12 mouse cellular contexts compared by ENCODE assay signal in the genomic region with DNA sequence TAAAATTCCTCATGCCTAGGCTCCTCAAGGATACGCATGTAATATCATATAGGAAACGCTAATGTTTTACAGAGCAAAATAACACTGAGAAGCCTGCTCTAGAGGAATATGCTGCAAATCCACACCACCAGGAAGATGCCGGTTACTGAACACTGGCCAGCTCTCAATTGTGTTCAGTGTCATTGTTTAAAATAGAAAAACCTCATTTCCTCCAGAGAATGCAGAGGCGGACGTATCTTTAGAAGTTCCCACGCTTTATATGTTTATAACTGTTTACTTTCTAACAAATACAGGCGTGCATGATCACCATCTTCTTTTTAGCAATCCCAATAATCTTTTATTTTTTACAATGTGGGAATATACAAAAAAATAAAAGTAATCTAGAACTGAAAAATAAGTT. TPM values are rescaled to one million over a fixed set of nuclear protein-coding genes. Genes with fewer than 3 reads are reported as not detected.
"Had no signal": no experiment of that assay in that cellular context is flagged by ENCODE, and none has a peak within 500 bp of the region (broad histone marks: within the 10 kb centered on the region; RNA-seq: fewer than 3 reads in every experiment).

No protein-coding gene starts in this region.

- H3K4me3 ChIP-seq: intestine, embryonic 15.5 days; kidney, embryonic 15.5 days; layer of hippocampus, adult 2 months; limb, embryonic 13.5 days; midbrain, embryonic 13.5 days had no signal

- DNase-seq: kidney, adult 18-20 months; kidney, postnatal 4 days; left cerebral cortex, postnatal 4 days; right cerebral cortex, postnatal 25 days; thymus, postnatal 4 days had no signal

- H3K27ac ChIP-seq: intestine, embryonic 15.5 days; kidney, embryonic 15.5 days; layer of hippocampus, adult 2 months; limb, embryonic 13.5 days; liver, embryonic 14.5 days; midbrain, embryonic 13.5 days had no signal

- H3K27me3 ChIP-seq: intestine, embryonic 15.5 days; kidney, embryonic 15.5 days; limb, embryonic 13.5 days; midbrain, embryonic 13.5 days had no signal

- H3K4me1 ChIP-seq: intestine, embryonic 15.5 days; kidney, embryonic 15.5 days; limb, embryonic 13.5 days; midbrain, embryonic 13.5 days had no signal

- ATAC-seq: intestine, embryonic 15.5 days; midbrain, embryonic 13.5 days had no signal

- H3K36me3 ChIP-seq: intestine, embryonic 15.5 days; kidney, embryonic 15.5 days; limb, embryonic 13.5 days; midbrain, embryonic 13.5 days had no signal

RNA-seq across cellular contexts. Expression of gene Ptprb, which starts 33.1 kb away (rescaled TPM):
- total RNA-seq: megakaryocyte progenitor cell, adult 5-6 weeks had no signal
